Mouse (Mus musculus): ENCODE data around the gene Adamtsl3.

Gene Adamtsl3

DNA sequence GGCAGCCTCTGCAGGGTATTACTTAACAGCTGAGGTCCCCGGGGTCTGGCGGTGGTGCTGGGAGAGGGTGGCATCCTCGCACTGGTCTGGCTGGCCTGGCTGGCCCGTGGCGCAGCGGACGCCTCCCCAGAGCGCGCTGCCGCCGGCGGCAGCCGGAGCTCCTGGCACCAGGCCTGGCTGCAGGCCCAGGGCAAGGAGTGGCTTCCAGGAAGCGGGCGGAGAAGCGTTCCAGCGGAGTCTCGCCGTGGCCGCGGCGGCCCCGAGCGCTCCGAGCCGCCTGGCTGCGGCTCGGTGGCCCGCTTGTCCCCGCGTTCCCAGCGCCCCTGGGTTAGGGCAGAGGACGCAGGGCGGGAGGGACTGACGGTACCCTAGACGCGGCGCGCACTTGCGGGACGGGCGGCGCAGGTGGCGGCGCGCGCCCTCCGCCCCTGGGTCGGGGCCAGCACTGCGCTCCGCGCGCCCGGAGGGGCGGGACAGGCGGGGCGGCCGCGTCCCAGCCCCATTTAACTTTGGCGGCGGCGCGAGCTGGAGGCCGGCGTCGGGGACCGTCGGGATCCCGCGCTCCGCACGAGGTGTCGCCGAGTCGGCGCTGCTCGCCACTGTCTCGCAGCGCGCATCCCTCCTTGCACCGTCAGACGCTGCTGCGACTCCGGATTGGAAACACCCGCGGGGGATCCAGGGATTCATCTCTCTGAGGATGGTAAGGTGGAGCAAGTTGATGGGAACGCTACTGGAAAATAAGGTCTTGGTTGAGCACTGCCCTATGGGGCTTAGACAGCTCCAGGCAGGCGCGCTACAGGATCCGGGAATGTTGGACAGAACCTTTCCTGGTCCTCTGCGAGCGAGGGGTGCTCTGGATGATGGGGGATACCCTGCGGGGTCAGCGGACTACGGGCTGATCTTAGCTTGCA lies at the start of gene Adamtsl3:
Gene Adamtsl3, plus strand, starts transcription at position 484 of the 911 bp plus-strand sequence.
- DNase-seq (ENCODE audit: extremely low spot score, low read depth, low spot score) = no peak

DNA sequence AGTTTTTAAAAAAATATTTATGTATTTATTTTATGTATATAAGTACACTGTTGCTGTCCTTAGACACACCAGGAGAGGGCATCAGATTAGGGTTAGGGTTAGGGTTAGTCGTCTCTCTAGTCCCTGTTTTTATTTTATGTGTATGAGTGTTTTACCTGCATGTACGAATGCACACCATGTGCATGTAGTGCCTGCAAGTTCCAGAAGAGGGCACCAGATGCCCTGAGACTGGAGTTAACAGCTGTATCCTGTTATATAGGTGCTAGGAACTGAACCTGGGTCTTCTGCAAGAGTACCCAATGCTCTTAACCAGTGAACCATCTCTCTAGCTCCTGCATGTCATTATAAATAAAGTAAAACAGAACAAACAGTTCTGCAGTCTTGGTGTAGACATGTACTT lies 48.3 kb upstream of the Adamtsl3 start:
- no peak for DNase-seq (ENCODE audit: extremely low spot score, low read depth, low spot score)

DNA sequence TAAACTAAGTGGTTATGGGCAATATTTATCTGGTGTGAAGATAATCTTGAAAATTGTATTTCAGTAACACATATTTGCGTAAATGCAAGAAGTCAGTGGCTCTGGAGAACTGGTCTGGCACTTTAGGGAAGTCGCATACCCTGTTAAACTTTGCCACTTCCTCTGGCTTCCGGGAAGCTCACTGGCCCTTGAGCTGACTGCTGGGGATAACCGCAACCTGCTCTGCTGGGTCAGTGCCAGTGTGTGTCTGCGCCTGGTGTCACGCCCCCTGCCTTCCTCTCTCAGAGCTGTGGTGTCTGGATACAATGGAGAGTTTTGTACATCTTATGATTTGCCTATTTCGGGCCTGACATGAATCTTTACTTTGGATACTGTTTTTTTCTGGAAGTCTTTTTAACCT lies 42.1 kb upstream of the Adamtsl3 start:
- DNase-seq (ENCODE audit: extremely low spot score, low read depth, low spot score) = no peak

DNA sequence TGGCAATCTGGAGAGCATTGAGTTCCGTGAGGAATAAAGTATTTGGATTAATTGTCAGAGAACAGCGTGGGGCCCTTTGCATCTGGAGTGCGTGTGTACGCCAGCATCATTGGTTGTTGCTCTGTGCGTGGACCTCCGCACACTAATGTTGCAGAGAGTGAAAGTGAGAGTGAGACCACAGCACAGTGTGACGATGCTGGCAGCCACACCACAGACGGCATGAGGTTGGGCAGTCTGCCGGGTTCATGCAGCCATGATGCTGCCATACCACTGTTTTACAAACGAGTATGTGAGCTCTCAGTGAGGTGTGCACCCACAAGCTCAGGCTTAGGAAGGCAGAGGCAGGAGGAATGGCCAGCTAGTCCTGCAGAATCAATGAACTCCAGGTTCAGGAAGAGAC lies 41.4 kb upstream of the Adamtsl3 start:
- DNase-seq (ENCODE audit: extremely low spot score, low read depth, low spot score) = no peak

DNA sequence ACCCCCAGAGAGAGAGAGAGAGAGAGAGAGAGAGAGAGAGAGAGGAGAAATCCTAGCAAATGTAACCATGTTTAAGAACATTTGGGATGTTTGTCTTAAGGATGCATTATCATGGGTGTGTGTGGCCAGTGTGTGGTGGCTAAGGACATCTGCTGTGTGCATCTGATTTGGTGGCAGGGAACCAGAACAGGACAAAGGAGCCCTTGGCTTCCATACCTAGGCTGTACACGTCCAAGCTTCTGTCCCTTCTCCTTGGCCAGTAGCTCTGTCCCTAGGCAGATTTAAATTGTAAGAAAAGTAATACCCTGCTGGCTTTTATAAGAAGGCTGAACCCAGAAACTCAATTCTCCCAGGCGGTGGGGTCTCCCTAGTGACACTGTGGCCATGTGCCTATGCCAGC lies 40.9 kb upstream of the Adamtsl3 start:
- DNase-seq (ENCODE audit: extremely low spot score, low read depth, low spot score) = no peak

DNA sequence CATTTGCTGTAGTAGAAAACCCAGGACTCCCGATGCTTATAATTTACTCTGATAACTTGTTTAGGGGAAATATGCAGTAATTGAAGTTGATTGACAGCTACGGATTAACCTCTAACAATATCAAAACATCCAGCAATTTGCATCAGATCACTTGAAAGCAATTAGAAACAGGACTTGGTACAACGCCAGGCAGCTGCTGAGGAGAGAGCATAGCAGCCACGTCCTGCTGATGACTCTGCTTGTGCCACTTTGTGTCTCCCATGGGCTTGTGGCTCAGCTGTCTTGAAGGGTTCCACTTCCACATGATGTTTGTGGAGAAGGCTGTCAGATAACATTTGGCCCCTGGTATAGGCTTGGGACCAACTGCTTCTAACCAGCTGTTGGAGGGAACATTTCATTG lies 27.1 kb upstream of the Adamtsl3 start:
- no peak for DNase-seq (ENCODE audit: extremely low spot score, low read depth, low spot score)

DNA sequence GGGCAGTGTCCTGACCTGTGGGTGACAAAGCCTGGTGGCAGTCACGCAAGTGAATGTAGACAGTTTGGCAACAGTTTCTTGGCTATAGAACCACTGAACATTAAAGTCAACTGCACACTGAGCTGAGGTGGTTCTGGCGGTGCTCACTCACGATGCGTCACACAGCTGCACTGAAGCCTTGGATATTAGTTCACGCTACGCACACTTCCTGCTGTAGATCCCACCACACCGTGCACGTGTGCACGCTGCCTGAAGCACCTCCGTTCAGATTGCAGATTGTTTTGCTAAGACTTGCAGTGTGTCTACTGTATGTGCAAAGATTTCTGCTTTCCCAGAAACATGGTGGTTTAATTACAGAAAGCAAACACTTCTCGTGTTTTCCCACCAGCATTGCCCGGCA lies 17.0 kb upstream of the Adamtsl3 start:
- no peak for DNase-seq (ENCODE audit: extremely low spot score, low read depth, low spot score)

DNA sequence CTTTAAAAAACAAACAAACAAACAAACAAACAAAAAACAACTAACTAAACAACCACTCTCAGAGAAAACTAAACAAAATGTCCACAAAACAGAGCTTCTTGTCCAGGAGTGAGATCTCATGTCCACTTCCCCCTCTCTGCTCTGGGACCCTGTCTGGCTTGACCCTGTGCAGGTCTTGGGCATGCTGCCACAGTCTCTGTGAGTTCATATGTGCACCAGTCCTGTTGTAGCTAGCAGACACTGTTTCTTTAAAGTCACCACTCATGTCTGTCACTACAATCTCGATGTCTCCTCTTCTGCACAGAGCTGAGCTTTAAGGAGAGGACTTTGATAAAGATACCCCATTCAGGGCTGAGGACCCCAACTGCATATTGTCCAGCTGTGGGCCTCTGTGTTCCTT lies 8.9 kb upstream of the Adamtsl3 start:
- DNase-seq (ENCODE audit: extremely low spot score, low read depth, low spot score) = no peak

DNA sequence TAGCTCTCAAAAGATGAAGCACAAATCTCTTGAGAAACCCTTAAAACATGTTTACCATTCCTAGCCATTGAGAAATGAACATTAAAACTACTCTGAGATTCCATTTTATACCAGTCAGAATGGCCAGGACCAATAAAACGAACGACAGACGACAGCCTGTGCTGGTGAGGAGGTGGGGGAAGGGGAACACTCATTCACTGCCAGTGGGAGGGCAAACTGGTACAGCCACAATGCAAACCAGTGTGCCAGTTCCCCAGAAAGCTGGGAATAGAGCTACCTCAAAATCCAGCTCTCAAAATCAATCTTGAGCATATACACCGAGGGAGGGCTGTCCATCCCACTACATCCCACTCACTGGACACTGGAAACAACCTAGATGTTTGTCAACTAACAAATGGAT lies 8.3 kb upstream of the Adamtsl3 start:
- DNase-seq (ENCODE audit: extremely low spot score, low read depth, low spot score) = no peak

DNA sequence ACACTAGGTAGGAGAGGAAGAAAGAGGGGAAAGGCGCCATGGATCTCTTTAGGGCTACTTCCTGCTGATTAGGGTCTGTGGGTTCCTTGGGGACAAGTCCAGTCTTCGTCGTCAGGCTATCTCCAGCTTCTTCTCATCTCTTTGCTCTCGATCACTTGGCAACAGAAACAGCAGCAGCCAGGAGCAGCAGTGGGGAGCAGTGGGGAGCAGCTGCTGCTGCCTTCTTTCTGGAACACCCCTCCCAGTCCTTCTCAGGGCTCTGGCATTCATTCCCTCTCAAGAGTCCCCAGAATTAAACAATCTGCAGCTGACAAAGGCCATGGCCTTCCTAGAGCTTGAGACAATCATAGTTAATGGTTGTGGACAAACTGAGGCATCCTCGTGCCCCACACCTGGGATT lies 7.6 kb upstream of the Adamtsl3 start:
- no peak for DNase-seq (ENCODE audit: extremely low spot score, low read depth, low spot score)

DNA sequence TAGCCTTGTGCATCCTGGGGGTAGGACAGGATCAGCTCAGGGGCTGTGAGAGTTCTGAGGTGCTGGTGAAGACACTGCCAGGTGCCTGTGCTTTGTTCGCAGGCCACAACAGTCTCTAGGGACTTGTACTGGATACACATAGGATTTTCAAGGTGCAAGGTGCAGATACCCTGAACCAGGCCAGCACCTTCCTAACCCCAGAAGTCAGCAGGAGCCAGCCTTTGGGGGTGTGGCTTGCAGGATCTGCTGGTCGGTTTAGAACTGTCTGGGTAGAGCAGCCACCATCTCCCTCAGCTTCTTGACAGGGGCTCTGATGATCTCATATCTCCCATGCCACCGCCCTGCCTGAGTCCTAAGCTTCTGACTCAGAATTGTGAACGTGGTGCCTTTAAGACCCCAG lies 5.7 kb upstream of the Adamtsl3 start:
- DNase-seq (ENCODE audit: extremely low spot score, low read depth, low spot score) = no peak

DNA sequence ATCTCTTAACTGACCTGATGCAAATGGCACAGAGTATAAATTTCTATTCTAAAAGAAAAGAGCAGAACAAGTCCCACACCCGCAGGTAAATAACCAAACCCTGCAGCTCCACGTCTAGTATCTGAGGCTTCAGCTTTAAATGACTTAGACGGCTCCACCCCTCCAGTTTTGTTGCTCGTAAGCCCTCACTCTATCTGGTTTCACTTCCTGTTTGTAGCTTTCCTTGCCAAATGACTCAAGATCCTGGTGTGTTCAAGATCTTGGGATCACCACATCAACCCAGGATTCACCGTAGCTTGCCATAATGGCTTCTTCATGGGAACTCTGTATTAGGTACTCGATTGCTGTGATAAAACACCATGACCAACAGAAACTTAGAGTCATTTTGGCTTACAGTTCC lies 4.6 kb upstream of the Adamtsl3 start:
- no peak for DNase-seq (ENCODE audit: extremely low spot score, low read depth, low spot score)

DNA sequence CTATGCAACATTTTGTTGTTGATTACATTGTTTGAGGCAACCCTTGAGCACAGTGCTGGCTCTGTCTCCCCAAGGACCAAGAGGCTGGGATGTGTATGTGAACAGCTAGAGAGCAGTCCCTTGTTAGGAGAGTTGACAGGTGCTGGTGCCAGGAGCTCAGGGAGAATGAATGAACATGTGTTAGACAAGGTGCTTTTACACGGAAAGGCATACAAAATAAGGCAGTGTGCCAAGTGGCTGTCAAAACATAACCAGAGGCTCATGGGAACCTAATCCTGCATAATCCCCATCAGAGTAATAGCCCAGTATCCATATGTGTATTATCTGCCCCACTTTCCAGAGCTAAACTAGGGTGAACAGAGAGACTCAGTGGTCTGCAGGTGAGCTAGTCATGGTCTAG lies 1.5 kb upstream of the Adamtsl3 start:
- DNase-seq (ENCODE audit: extremely low spot score, low read depth, low spot score) = no peak

DNA sequence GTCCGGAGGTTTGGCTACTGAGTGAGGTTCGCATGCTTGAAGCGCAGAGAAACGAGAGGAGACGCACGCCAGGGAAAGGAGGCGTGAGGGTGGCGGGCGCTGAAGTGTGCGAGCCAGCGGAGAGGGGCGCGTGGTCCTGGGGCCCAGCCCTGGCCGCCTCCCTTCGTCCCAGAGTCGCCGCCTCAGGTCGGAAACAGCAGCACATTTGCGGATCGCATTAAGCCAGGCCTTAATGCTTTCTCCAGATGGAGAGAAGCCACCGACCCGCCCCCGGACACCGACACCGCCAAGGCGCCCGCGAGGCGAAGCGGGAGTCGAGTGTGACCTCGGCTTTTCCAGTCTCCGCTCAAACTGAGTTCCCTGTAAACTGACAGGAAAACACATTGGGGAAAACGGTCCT lies 638 bp downstream of the Adamtsl3 start:
- no peak for DNase-seq (ENCODE audit: extremely low spot score, low read depth, low spot score)

DNA sequence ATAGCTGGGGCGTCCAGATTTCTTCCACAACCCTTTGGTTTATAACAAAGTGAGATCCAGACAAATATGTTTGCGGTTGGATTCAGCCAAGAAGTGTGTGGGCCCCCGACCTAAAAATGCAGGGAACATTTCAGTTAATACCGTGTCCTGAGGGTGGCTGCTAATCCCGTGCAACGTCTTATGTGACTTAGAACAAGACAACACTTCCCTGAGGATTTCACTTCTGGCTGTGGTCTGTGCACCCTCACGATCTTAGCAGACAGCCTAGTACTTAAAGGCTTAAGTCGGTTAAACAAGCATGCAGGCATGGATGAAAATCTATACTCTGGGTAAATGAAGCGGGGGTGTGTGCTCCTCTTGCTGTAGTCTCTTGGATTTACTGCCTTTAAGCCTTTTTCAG lies 2.6 kb downstream of the Adamtsl3 start:
- DNase-seq (ENCODE audit: extremely low spot score, low read depth, low spot score) = no peak

DNA sequence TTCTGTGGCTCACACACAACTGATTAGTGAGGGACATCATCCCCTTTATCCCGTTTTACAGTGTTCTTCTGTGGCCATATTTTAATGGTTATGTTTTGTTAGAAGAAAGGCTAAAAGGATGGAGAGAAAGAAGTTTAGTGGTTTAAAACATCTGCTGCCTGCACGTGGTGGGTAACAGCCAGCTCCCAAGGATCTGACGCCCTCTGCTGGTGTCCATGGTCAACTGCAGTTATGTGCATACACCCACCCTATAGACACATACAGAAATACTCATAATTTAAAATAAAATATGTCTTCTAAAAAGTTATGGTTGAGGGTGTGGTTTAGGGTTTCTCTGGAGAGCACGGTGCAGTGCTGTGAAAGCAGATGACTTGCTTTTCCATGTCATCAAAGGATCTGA lies 3.0 kb downstream of the Adamtsl3 start:
- DNase-seq (ENCODE audit: extremely low spot score, low read depth, low spot score) = no peak

DNA sequence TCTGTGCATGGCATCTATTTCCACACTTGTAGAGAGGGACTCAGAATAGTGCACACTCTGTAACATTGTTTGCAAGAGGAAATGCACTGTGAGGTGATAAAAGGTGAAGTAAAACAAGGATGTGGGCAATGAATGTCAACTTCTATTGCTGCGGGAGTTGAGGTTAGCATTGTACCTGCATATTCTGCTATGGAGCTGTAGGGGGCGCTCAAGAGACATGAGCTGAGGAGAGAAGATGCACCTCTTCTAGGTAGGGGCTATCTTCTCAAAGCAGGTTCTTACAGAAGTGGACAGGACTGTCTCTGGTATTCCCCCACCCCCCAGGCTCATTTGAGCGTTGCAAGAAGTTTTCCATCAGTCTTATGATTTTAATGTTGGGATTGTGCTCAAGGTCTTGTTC lies 3.7 kb downstream of the Adamtsl3 start:
- DNase-seq (ENCODE audit: extremely low spot score, low read depth, low spot score) = no peak

DNA sequence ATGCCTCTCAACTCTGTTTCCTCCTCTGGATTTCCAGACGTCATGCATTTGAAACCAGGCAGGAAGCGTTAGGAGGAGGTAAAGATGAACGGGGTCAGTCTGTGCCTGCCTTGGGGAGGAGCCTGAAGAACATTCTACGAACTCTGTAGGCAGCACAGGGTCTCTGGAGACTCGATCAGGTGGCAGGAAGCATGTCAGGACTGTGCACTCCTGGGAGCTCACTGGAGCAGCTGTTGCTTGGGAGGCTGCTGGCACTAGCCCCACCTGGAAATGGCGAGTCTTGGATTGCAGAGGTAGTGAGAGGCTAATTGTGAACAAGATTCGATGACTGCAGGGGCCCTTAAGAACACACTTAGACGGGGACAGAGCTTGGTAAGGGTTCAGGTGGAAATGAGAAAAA lies 6.0 kb downstream of the Adamtsl3 start:
- DNase-seq (ENCODE audit: extremely low spot score, low read depth, low spot score) = no peak

DNA sequence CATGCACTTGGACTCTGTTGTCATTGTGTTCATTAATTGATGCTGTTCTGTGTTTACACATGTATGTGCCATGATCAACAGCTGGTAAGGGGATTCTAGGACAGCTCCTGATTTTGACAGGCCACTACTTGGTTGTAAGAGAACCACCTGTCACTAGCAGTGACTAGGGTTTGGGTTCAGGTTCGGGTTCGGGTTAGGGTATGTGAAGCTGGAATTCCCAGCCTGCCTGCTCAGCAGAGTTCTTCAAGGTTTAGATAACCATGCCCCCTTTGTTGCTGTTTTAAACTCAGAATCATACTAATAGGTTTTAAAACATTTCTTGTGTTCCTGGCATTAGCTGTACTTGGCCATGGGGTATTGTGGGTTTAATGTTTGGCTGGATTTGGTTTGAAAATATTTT lies 11.2 kb downstream of the Adamtsl3 start:
- no peak for DNase-seq (ENCODE audit: extremely low spot score, low read depth, low spot score)

DNA sequence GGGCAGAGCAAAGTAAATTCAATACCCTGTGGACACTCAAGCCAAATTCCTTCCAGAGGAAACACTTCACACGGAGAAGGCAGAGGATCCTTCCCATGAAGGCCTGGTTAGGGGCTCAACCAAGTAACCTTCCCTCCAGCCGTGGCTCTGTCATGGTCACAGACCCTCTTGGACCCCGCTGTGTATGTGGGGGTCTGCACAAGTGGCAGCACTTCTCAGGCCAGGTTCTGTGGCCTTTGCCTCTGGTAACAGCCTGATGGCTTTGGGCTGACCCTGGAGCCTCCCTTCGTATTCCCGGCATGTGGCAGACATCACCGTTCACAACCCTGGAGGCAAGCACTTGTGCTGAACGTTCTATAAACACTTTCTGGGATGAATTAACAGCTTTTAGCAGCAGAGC lies 14.3 kb downstream of the Adamtsl3 start:
- DNase-seq (ENCODE audit: extremely low spot score, low read depth, low spot score) = no peak

DNA sequence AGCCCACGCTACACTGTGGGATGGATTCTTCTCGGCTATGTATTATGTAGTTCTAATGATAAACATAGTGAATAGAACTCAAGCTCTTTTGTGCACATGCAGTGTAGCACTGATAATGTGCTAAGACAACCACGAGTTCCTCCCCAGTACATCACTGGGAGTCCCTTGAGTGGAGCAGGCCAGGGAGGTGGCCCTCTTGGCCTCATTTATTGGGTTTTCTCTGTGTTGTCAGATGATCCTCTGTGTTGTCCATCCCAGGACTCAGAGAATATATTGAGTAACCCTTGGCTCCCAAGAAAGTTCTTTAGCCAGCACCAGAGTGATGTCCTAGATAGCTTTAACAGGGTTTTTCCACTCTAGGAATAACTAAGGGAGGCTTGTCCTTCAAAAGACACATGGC lies 14.9 kb downstream of the Adamtsl3 start:
- no peak for DNase-seq (ENCODE audit: extremely low spot score, low read depth, low spot score)

DNA sequence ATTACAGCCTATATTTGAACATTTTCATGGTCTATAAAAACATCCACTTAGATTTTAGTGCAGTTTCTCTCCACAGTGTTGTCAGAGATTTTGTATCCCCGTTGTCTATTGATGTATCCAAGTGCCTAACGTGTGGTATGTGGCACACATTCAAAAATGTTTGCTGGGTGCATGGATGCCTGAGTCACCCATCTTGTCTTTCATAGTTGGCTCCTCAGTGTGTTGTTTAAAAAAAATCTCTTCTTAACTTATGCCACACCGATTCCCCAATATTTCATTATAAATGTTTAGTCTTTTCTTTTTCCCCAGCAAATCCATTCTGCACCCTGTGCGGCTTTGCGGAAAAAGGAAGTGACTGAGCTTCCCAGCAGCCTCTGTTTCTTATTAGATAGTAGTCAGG lies 23.7 kb downstream of the Adamtsl3 start:
- DNase-seq (ENCODE audit: extremely low spot score, low read depth, low spot score) = no peak

DNA sequence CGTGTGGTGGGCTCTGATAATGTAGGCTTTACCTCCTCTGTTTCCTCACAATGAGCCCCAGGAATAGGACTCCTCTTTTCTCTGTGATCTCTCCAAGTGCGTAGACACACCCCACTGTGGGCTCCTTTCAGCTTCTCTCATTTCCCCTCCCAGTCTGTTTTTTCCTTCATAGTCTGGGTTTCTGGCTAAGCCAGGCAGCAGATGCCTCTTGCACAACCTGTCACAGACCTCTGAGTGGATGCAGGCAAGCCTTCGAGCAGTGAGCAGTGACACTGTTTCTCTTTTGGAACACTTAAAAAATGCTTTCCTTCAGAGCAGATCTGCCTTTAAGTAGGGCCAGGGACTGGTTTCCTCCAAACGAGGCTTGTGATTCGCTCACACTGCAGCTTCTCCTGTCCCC lies 24.2 kb downstream of the Adamtsl3 start:
- DNase-seq (ENCODE audit: extremely low spot score, low read depth, low spot score) = no peak
